Mouse (Mus musculus): ENCODE measurements at regions not wholly inside any gene's neighbourhood (a gene's known extent, or its start where the extent isn't known, plus 50 kb on each side); places are given as distances from the start of the nearest gene placed in this dataset.

DNA sequence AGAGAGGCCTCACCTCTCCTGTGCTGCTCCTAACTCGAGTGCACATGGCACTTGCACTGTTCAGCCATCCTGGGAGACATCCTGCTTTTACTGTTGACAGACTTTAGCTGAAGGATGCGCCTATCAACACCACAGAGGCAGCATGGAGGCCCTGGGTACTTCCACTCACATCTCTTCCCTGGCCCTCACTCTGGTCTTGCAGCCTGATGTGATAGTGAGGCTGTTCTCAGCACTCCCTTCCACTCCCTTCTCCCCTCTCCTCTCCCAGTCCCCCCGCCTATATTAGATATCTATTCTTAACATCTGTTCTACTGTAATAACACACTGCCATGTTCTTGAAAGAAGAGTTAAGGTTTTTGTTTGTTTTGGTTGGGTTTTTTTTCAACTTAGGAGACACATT, 50.2 kb upstream of the Bod1 start:
- DNase-seq, result no peak

DNA sequence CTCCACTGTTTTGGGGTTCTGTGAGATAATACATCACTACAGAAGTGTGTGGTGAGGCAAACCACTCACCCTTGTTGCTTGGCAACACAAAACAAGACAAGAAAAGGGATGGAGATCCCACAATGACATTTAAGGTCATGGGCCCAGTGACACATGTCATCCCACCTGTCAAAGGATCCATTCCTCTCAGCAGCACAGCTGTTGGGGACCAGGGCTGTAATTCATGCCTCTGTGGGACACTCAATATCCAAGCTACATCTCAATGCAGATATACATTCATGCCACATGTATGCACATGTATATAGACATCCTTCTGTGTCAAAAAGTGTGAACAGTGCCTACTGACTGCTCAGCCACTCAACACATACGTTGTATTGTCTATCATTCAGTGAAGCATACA, 52.8 kb upstream of the Bod1 start:
- DNase-seq, result no peak

DNA sequence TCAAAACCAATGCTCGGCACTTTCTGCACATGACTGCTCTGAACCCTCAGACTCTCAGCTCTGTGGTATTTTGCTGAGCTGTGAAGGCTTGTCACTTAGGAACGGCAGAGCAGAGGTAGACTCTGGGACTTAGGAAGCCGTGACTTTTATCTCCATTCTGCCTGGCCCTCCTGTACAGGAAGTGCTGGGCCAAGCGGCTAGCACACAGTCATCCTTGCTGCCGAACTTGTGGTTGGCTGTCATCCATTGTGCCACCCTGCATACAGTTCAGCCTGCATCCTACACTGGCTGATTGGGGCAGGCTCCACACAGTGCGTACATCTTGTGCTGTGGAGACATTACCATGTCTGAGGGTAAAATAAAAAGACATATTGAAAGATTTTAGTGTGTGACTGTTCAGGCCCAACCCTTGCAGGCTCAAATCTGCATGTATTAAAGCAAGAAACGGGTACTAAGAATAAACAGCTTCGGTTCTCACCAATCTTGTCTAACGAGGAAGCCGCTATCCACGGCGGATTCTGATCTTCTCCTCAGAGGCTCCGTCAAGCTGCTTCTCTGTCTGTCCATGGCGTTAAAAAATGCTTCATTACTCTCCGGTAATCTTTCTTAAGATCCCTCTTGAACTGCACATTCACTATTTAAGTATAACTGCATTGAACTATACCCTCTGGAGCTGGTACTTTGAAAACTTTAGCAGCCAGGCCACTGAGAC, 54.4 kb upstream of the Bod1 start:
- no peak for DNase-seq

DNA sequence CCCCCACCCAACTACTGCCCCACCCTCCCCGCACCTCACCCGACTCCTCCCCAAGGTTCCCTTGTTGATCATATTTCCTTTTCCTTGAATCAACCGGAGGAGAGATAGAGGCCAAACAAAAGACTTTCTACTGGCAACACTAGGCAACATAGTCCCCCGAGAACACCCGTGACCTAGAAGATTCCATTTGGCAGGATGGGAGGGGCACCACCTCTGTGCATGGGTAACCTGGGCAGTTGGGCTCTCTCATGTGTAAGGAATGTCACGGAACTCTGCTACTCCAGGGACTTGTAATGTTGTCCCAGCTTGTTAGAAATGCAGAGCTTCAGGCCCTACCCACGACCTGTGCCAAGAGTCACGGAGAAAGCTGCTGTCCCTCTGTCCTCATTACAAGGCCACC, 55.6 kb upstream of the Bod1 start:
- no peak for DNase-seq

DNA sequence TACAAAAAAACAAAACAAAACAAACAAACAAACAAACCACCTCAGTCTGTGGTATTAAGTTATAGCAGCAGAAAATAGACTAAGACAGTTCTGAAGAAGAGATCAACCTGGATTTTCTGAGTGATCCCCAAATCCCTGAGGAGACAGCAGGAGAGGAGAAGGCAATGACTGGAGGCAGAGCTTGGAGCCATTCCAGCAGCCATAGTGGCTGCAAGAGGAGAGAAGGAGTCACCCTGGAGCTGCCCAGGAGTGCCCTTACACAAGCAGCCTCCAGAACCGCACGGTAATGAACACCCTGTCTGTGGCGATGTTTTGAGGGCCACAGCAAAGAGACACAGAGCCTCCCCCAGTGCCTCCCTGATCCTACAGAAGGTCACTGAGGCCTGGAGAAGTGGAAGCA, 58.0 kb upstream of the Bod1 start:
- peak in 1 of 2 experiments; percentile 35 for DNase-seq

DNA sequence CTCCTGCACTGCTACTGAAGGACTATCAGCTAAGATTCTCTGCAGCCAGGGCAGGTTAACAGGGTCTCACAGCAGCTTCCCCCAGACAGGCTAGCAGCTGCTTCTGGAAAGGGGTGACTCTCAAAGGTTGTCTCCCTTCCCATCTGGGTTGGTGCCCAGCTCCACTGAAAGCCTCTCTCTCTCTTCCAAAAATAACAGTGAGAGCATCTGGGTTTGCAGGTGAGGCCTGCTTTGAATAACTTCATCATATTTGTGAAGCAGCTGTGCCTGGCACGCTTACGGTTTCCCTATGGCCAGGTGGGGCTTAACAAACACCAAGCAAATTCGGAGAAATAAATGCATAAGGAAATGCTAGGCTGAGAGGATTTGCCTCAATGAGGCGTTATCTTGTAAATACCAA, 58.5 kb upstream of the Bod1 start:
- no peak for DNase-seq

DNA sequence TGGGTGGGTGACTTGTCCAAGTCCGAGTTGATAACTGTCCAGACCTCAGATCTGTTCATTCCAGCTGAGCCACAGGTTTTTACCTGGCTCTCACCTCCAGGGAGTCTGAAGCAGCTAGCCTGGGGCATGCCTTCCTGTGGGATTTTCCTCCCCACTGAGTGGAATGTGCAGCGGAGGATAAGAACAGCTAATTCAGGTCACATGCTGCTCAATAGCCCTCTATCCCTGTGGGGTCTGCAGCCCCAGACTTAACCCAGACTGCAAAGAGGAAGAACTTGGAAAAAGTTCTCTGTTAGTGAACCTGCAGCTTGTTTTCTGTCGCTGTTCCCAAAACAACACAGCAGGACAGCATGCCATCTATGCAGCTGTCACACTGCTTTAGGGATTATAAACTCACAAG, 59.0 kb upstream of the Bod1 start:
- no peak for DNase-seq

DNA sequence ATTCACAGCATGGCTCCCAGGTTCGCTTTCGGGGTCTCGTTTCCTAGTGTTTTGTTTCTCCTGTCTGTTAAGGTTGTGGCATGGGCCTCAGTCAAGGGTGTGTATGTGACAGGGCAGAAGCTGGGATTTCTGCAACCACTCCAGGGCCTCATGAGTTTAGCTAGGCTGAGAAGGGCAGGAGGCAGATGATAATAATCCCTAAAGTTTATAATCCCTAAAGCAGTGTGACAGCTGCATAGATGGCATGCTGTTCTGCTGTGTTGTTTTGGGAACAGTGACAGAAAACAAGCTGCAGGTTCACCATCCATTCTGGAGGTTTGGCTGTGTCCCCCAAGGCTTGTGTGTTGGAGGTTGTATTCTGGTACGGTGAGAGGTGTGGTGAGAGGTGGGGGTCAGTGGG, 59.8 kb upstream of the Bod1 start:
- no peak for DNase-seq

DNA sequence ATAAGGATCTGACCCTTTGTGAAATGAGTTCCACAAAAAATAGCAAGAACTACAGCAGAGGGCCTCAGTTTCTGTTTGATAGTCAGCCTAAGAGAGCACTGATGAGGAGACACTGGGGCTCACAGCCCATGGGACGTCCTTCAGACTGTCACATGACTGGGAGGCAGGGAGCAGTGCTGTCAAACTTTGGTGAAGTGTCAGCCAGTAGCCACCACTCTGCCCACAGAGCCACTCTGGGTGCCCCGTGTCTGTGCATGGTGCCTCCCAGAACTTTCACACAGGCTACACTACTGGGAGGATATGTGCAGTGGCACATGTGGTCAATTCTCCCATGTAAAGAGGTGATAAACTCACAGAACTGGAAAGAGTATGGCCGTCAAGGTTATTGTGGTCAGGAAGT, 60.7 kb upstream of the Bod1 start:
- DNase-seq, result no peak

DNA sequence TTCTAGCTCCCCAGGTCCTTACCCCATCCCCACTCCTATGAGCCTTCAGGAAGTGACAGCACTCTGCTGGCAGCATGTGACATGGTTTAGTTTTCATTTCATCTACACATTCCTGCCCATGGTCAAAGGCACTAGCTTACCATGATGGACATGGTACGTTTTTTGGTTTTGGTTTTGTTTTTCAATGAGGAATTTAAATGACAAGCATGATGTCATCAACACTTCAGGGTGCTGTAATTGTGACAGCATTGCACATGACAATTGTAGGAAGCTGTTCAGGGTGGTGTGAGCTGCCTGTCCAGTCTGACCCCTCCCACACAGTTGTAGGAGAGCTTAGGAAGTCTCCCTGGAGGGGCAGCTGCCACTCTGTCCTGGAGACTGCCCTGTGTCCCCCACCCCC, 61.3 kb upstream of the Bod1 start:
- DNase-seq, result no peak

DNA sequence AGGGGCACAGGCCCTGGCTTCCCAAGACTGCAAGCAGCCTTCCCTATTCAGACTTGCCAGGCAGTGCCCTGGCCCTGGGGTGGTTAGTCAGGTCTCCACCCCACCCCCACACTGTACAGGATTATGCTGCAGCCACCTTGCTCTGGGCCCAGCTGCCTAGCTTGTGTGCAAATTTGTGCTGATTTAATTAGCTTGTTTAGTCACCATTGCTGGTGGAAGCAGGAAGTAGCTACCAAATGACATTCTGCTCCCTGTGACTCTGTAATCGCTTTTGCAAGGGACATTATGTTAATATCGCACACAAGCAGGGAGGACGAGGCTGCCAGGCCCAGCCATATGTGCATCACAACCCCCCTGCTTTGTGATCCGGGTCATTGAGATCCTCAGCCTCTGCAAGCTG, 62.4 kb upstream of the Bod1 start:
- peak; percentile 28 to 39 for DNase-seq

DNA sequence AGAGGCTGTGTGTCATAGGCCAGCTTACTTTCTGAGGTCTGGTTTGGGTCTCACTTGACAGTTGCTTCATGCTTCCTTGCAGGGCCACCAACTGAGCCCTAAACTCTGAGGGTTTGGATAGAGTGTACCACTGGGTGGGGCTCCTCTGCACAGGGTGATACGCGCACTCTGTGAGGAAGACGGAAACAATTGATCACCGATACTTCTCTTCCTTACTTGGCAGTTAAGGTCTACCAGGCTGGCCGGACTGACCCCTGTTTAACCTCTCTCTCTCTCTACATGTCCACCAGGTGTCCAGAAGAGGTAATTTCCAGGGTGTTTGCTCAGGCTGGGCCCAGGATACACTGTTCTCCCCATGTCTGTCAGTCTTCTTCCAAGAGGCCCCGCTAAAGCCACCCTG, 63.6 kb upstream of the Bod1 start:
- no peak for DNase-seq

DNA sequence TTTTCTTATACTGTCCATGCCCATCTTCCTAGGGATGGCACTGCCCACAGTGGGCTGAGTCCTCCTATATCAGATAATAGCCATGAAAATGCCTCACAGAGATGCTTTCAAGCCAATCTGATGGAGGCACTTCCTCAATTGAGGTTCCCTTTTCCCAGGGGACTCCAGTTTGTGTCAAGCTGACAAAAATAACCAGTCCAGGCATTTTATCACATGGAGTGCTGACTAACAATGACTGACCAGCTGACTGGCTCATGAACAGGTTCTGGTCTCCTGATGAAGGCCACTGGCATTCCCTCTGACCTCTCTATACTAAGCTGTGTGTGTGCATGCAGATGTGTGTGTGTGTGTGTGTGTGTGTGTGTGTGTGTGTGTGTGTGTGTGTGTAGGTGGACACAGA, 64.4 kb upstream of the Bod1 start:
- no peak for DNase-seq

DNA sequence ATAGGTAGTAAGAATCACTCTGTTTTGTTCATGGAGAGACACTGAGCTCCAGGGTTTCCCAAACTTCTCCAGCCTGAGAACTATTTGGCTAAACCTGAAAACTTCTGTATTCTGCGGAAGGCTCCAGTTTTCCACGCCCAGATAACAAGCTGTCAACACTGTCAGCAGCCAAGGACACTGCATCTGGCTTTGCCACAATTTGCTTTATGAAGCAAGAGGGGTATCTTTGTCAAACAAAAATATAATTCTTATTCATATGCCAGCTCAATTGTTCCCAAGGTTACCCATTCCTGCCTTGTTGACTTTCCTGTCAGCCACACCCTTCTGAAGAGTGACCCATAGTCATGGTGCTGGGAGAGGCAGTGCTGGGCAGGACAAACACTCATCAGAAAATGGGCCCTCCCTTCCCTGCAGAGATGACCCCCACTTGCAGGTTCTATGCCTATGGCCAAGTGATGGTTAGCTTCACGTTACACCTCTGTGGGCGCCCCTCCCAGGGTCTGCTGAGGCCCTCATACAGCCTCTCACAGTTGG, 64.9 kb upstream of the Bod1 start:
- no peak for DNase-seq

DNA sequence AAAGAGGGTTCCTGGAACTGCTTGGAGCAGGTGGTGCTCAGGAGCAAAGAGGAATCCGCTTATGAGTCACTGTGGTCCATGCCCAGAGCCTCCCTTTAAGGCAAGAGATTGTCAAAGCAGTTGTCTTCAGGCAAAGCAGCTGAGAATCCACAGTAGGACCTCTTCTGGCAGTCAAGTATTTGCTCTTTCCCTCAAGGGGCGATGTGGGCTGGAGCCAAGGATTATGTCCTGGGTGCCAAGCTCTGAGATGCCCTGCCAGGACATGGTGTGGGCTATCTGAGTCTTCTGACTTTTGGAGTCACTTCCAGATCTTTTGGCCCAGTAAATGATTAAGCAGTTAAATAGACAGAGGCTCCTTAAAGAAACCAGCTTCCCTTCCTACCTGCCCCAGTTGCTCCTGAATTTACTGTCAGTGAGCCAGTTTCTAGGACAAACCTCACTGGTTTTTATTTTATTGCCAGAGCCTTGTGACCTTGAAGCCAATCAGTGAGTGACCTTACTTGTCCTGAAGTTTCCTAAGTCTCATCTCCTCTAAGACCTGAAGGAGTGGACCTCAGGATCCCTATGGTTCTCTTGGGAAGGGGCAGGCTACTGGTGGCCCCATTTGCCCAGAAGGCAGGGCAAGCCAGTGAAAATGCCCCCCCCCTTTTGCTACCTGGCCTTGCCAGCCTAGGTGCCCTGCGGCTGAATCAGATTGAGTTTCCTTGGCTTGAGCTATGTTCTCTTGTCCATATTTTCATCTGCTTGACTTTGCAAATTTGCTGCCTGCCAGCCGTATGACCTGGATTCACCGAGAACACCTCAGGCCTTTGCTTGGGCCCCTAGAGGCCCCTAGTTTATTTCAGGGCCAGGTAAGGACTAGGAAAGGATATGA, 66.7 kb upstream of the Bod1 start:
- DNase-seq, result peak in 1 of 2 experiments; percentile 28

DNA sequence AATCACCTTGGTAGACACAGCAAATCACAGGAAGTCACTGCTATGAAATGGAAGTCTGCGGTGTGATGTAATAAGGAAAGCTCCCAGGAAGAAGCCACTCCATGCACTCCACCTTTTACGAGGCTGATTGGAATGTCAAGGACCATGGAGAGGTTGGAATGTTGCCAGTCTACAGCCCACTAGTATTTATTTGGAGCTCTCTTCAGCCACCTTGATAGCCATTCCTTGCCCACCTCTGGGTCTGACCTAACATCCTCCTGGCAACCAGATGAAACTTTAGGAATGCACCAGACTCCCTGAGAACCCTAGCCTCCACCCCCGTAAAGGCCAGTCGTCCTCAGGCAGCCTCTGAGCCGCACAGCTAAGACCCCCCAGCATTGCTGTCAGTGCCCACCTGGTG, 68.7 kb upstream of the Bod1 start:
- DNase-seq, result no peak

DNA sequence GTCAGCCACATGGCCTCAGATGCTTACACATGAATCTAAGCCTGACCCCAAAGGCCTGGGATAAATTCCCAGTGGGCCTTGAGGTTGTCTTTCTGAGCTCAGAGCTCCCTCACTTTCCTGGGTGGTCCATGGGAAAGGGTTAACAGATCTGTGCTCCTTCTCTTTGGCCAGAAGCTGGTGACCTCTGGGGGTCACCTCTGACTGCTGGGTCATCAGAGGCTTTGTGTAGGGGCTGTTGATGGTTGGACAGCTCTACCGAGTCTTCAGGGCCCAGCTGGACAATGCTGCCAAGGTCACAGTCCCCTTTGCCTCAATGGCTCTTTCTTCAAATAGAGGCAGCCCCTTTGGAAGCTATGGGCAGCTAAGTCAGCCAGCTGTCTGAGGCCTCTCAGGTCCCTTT, 70.5 kb upstream of the Bod1 start:
- no peak for DNase-seq

DNA sequence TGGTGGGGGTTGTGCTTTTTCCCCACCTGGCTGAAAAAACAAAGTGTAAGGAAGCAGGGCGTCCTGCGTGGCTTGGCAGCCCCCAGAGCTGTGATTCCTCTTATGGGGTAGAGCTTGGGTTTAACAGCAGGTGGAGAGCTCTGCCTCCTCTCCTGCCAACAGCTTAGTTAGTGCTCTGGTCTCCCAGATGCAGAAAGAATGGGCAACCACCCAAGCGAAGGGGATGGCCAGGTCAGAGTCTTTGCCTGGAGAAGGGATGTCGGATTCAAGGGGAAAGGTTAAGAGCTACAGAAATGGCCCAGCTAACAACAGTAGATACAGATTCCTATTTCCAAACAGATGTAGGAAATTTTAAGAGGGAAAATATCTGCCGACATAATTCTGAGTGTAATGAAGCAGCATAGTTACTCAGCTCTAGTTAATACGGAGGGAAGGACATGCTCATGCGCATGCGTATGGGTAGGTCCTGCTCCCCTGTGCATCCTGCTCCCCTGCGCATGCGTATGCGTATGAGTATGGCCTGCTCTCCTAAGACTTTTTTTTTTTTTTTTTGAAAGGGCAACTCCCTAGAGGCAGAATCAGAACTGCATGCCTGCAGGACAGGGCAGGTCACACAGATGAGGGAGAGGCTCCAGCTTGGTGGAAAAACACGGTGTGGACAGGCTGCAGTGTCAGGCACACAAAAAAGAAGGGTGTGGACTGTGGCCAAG, 72.5 kb upstream of the Bod1 start:
- no peak for DNase-seq

DNA sequence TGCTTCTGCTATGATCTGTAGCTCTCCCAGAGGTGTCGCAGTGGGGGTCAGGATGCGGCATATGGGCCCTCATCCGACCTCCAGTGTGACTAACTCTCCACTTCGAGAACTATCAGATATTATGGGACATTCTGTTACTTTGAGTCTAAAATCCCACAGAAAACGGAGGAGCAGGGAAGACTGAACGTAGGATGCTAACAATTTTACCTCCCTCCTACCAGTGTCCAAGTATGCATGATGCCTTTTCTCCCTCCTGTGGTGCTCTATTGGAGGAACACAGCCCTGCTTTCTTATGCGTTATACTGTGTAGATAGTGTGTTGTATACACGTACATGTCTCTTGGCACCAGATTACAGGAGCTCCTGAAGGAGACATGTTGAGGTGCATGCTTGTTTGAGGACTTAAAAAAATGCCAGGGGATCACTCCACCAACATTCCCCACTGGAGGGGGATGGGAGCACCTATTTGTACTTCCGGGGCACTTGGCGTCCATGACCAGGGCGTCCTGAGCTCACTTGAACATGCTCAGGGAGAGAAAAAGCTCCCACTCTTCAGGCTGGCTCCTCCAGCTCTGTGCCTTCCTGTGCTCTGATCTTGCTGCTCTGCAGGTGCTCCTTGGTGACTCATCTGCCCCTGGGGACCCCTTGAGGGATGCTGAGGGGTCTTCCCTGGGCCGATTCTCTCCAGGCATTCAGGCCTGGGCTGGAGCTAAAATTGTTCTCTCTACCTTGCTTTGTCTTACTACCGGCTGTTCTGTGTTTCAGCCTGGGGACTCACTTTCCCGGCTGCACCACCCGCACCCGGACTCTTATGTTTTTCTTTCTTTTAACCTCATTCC, 73.6 kb upstream of the Bod1 start:
- no peak for DNase-seq

DNA sequence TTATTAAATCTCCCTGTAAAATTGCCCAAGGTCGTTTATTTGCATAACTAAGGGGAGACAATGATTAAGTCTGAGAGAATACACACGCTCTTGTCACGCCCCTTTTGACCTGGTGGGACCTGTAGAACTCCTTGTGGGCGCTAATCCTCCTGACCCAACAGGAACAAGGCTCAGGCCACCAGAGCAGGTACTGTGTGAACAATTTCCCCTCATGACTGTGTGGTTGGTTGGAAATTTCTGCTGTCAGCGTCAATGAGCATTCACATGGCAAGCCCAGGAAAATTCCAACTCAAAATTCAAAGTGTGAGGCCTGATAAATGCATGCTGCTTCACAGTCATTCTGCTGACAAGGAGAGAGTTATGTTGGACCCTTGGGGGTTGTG, 74.2 kb upstream of the Bod1 start:
- DNase-seq, result no peak

DNA sequence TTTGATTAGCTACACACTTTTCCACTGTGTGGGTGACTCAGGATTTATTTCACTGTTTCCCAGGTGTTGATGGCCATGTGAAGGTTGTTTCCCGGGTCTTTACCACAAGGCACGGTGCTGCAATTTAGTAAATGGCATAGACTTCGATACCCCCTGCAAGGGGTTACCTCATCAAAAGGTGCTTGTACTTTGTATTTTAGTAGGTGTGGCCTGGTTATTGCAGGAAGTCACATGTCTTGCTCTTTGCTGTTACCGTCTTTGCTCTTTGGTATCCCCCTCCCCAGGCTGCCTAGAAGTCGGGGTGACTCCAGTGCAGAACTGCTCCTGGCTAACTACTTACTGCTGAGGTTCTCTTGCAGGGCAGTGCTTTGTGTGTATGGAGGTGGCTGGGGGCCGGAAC, 74.8 kb upstream of the Bod1 start:
- no peak for DNase-seq

DNA sequence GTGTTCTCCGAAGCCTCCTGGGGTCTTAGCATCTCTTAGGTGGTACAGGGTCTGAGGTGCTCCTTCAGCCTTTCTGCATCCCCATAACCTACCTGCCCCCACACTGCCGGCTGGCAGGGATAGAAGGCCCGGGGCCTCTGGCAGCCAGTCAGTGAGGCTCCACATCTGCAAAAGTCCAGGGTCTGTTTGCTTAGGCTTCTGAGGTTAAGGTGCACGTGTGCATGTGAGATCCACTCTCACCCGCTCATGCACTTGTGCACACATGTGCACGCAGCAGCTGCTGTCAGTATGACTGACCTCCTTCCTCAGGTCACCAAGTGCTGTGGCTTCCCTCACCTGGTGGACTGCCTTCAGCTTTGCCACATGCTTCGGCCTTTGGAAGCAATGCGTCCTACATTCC, 75.3 kb upstream of the Bod1 start:
- DNase-seq, result no peak
